Mouse (Mus musculus) ES-Bruce4 (cell line): ENCODE measurements at regions not wholly inside any gene's neighbourhood (a gene's known extent, or its start where the extent isn't known, plus 50 kb on each side); places are given as distances from the start of the nearest gene placed in this dataset.

Experiments
- CTCF ChIP-seq: IDR thresholded peaks from one replicate; pipeline ENCODE4 v1.8.1; 2011; ENCODE audit warnings: low read depth, low read length
- EP300 ChIP-seq: IDR thresholded peaks from 2 replicates; pipeline ENCODE4 v1.6.1; 2011; ENCODE audit warnings: low read depth, low read length; ENCODE audit not compliant: insufficient read depth
- POLR2A ChIP-seq: IDR thresholded peaks from one replicate; pipeline ENCODE4 v1.8.1; 2011; ENCODE audit warnings: low read length; ENCODE audit not compliant: insufficient read depth

- TF ChIP-seq POLR2A (no peak), CTCF (no peak), EP300 (no peak)
Observed at GRCm38 (mm10) chr10:15738630-15739029, 1020.6 kb upstream of the Gje1 start.
